8 mouse cellular contexts compared by ENCODE assay signal in genomic region chr9:61054427-61054826, GRCm38 (mm10).
DNase-seq lines count a peak whose midpoint lies in the region; ATAC-seq and TF ChIP-seq lines count a peak whose summit lies in the region.

No protein-coding gene starts in this region.

- DNase-seq in layer of hippocampus, adult 11-12 months (ENCODE audit: low spot score), result peak; percentile 66
- DNase-seq in layer of hippocampus, adult 9-10 months (ENCODE audit: low spot score), result no peak
- DNase-seq in adipocyte (ENCODE audit: low spot score), result peak; percentile 32
- peak; percentile 62 for DNase-seq in gastrocnemius, postnatal 14 days
- peak; percentile 53 for DNase-seq in skeletal muscle tissue, adult 2 months (ENCODE audit: low read depth, low spot score)
- DNase-seq in c-Kit-positive CD71-positive TER-119-positive erythroid progenitor cells, embryonic 14.5 days (ENCODE audit: low spot score), result no peak

- H3K27ac ChIP-seq in intestine, postnatal 0 days (ENCODE audit: low read depth, low read length), result no peak overlapping the region
- H3K27ac ChIP-seq in liver, embryonic 16.5 days (ENCODE audit: low read length), result no peak overlapping the region

- H3K36me3 ChIP-seq in intestine, postnatal 0 days (ENCODE audit: control insufficient read depth, insufficient read depth), result no peaks in the 10 kb centered on the region
- no peaks in the 10 kb centered on the region for H3K36me3 ChIP-seq in liver, embryonic 16.5 days (ENCODE audit: control insufficient read depth, insufficient read depth)

- H3K4me1 ChIP-seq in intestine, postnatal 0 days (replicated peaks; ENCODE audit: control insufficient read depth, insufficient read depth, low read length), result no peaks in the 10 kb centered on the region
- H3K4me1 ChIP-seq in liver, embryonic 16.5 days (ENCODE audit: control insufficient read depth, low read depth, low read length), result no peaks in the 10 kb centered on the region; the same call in 1 of the 2 replicates

- peak; percentile 49; the same call in 1 of the 2 replicates for ATAC-seq in intestine, postnatal 0 days
- peak; percentile 32; the same call in 1 of the 2 replicates for ATAC-seq in liver, embryonic 16.5 days (ENCODE audit: low read depth)

- H3K4me3 ChIP-seq in intestine, postnatal 0 days (ENCODE audit: low read depth, low read length), result no peak overlapping the region
- no peak overlapping the region for H3K4me3 ChIP-seq in liver, embryonic 16.5 days (ENCODE audit: low read depth, low read length)

- 22% methylated on average over 3 of the region's 3 CpGs for WGBS in intestine, postnatal 0 days
- 3% methylated on average over 3 of the region's 3 CpGs for WGBS in liver, embryonic 16.5 days (ENCODE audit: insufficient replicate concordance)

- no peaks in the 10 kb centered on the region for H3K27me3 ChIP-seq in intestine, postnatal 0 days (replicated peaks; ENCODE audit: control insufficient read depth, insufficient read depth, low read length)
- H3K27me3 ChIP-seq in liver, embryonic 16.5 days (ENCODE audit: control insufficient read depth, insufficient read depth, low read depth, low read length), result no peaks in the 10 kb centered on the region

- no peak overlapping the region for H3K9ac ChIP-seq in intestine, postnatal 0 days (ENCODE audit: low read depth, low read length)
- no peak overlapping the region for H3K9ac ChIP-seq in liver, embryonic 16.5 days (ENCODE audit: low read depth, low read length)

- H3K9me3 ChIP-seq in intestine, postnatal 0 days (ENCODE audit: control insufficient read depth), result no peaks in the 10 kb centered on the region
- no peaks in the 10 kb centered on the region for H3K9me3 ChIP-seq in liver, embryonic 16.5 days (replicated peaks; ENCODE audit: control insufficient read depth, low read length)

- intact Hi-C loops in gastrocnemius, postnatal 14 days (cut with DNase I; ENCODE audit: low total_unique reads), result loop anchor here (10.0 kb wide), 1 partner anchor 300 kb away; no protein-coding TSS in a partner anchor

- TF ChIP-seq CTCF in intestine, postnatal 0 days (IDR thresholded peaks at IDR 0.05; ENCODE audit: low read depth), result peak; percentile 48

- H3K4me2 ChIP-seq in intestine, postnatal 0 days (replicated peaks; ENCODE audit: low read depth), result no peak overlapping the region
- no peak overlapping the region for H3K4me2 ChIP-seq in liver, embryonic 16.5 days (ENCODE audit: low read depth, low read length)

Comparison
In these comparisons a context has a peak if more than half of its experiments do, and no peak if none do; other contexts are left out.
1. DNase-seq: peak in layer of hippocampus, adult 11-12 months (single experiment), adipocyte (single experiment), gastrocnemius, postnatal 14 days (single experiment) and skeletal muscle tissue, adult 2 months (single experiment); none in layer of hippocampus, adult 9-10 months (single experiment) and c-Kit-positive CD71-positive TER-119-positive erythroid progenitor cells, embryonic 14.5 days (single experiment).